Mouse (Mus musculus) thymus, adult 2 months (tissue): ENCODE data around the gene Lrrc42.

ENCODE experiments used
- CTCF ChIP-seq: fragments of 200-500 bp; IDR thresholded peaks from 2 replicates; pipeline ENCODE4 v1.5.1; 2012; ENCODE audit warnings: mild to moderate bottlenecking, control low read depth, low read length, moderate library complexity, borderline replicate concordance; ENCODE audit not compliant: control insufficient read depth, poor library complexity, insufficient read depth; ENCODE audit errors: extremely low read depth
- POLR2A ChIP-seq: fragments of 200-500 bp; IDR thresholded peaks from 2 replicates; pipeline ENCODE4 v1.6.1; 2012; ENCODE audit warnings: mild to moderate bottlenecking, low read length, control low read depth, moderate library complexity; ENCODE audit not compliant: control insufficient read depth, poor library complexity, insufficient read depth; ENCODE audit errors: extremely low read depth

DNA sequence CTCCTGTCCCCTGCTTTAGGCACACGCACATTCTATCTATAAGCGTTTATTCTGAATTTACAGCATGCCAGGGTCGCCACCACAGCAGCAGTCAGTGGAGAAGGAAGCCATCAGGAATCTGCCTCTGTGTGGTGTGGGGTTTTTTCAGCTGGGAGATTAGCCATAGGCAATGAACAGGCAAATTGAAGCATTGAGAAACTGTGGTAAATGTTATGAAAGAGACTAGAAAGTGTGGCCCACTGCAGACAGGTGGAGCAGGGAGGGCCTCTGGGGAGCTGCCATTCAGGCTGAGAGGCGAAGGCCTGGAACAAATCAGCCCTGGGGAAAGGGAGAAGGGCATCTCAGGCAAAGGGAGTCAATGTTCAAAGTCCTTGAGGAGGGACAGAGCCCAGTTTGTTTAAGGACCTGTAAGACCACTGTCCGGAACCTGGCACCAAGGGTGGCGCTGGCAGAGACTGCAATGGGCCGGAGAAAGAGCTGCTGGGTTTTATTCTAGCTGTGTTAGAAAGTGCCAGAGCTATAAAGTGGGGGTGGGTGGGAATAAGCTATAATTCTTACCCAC is 46.5 kb upstream of the Lrrc42 start:
- no peak for TF ChIP-seq POLR2A
- no peak for TF ChIP-seq CTCF
